Mouse (Mus musculus) lung, postnatal 10 days (tissue): Measurements from ENCODE around the gene Clic6.

Source experiments
- DNase-seq: peaks from one replicate; pipeline ENCODE4 v3.0.0; 2021

Clic6 gene

DNA sequence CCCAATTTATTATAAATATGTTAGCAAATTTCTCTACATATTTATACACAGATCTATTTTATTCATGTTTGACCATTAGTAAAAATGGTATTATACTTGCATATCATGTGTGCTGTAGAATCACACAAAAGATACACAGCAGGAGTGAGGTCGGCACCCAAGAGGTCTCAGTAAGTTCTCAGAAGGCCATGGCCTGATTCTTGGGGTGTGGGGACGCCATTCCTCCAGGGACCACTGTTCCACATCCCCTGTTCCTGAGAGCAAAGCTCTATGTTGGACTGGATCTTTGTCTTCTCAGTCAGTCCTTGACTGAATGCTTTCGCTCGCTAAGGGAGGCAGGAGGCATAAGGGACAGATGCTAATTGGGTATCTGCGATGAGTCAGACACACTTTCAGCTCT is at the start of gene Clic6:
Clic6 (plus strand) TSS at position 301 of the 400 bp plus-strand sequence.
- no peak for DNase-seq

DNA sequence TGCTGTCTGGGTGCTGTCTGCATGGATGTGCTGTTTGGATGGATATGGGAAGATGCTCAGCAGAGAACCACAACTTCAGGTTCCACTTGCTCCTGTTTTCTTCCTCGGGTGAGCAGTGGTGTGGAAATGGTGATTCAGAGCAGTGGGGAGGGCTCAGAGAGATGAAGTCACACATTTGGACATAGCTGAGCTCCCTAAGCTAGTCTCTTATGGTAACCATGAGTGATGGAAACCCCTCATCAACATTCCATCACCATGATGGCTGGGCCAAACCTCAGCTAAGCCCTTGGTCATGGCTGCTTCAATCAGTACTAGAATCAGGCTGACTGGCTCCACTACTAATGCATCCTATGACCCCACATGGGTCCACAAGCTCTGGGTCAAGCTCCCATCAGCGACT is 45.8 kb upstream of the Clic6 start:
- DNase-seq, result no peak

DNA sequence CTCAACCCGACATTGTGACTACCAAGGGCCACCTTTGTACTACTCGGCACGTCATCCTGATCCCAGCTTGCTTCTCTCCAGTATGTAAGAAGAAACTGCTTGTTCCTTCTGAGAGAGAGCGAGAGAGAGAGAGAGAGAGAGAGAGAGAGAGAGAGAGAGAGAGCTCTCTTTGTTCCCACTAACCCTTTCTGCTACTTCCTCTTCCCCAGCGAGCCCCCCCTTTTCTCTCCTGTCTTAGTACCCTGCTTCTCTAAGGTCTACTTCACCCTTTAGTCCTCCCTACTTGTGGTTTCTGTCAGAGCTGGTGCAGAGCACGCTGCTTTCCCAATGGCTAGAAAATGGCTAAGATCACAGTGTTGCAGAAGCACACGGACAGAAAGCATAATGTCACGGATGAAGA is 45.3 kb upstream of the Clic6 start:
- DNase-seq, result no peak

DNA sequence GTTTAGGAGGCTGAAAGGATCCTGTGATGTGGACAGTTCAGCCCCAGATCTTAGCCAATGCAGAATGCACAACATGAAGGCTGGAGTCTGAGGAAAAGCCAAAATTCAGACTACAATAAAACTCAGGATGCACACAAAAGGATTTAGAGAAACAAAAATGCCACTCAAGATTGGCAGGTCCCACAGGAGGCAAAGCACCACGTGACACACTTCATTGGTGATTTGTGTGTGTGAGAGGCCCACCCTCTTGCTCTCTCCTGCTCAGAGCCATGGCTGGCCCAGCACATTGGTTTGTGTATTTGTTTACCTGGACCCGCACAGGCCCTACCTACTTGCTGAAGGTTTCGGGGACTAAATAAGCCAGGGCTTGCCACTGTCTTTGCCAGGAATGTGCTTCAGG is 44.3 kb upstream of the Clic6 start:
- DNase-seq, result no peak

DNA sequence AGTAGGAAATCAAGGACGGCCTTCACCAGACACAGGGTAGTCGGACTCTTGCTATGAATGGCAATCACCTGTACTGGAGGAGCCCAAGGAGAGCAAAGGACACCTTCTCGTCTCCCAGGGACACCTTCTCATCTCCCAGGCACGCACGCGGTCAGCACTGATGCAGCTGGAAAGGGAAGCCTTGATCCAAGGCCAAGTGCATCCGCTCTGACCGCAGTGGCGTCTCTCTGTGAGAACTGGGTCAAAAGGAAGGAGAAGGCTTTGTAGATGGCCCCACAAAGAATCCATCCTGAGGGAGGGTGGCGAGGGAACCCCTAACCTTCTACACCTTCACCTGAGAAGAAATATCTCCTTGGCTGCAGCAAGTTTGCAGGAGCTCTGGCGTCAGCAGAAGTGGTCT is 43.4 kb upstream of the Clic6 start:
- no peak for DNase-seq

DNA sequence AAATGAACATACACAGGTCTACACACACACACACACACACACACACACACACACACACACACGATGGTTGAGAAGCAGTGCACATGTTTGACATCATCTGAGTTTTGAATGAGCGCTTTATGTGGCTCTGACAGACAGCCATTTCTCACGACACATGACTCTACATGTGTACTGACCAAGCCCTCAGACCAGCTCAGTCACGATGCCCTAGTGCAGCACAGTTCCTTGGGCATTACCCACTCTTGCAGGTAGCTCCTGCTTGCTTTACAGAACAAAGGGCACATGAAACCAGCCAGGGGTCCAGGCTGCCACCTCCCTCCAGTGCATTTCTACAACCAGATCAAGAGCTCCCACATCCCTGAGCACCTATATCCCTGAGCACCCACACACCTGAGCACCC is 42.6 kb upstream of the Clic6 start:
- no peak for DNase-seq

DNA sequence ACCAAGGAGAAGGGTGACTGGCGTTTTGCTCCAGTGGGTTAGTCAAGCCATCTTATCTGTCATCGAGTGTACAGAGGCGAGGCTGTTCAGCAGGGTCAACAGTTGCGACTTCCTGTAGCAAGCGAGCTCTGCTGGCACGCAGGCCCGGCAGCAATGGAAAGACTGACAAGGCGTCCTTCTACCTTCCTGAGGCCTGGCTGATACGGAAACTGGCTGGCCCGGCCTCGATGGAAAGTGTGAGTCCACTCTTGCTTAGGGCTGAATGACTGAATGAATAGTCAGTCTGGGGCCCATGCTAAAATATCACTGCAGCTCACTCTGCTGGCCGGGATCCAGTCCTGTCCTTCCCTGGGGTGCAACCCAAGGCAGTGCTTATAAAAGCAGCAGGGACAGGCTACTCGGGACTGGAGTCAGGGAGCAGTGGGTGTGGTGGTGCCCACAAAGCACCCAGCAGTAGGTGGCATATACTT is 41.9 kb upstream of the Clic6 start:
- peak; percentile 81 for DNase-seq

DNA sequence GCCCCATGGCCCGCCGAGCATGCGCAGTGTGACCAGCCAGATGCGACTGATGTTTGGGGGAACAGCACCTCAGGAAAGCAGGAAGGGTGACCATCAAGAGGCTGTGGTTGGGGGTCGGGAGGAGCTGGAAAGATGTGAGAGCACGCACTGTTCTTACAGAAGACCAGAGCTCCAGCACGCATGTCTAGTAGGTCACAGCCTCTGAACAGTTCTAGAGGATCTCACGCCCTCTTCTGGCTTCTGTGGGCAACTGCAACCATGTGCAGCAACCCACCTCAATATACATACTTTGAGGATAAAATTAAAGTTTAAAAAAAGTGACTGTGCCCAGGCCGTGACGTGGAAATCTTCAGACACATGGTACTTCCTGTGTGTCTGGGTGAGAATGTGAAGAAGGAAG is 40.2 kb upstream of the Clic6 start:
- DNase-seq, result peak; percentile 70

DNA sequence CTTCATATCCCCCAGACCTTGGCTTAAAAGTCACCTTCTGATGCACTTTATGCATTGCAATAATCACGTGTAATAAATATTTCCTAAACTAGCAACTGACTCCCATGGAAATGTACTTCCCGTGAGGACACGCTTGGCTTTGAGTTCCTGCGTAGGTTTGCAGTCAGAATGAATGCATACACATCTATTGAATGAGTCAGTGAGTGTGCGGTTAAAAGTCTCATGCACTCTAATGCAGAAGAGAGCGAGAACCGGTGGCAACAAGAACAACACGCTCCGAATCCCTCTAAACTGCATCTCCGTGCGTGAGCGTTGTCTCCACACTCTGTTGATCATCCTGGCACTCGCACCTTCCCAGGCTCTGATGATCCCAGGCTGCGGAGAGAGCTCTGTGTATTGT is 36.5 kb upstream of the Clic6 start:
- DNase-seq, result no peak

DNA sequence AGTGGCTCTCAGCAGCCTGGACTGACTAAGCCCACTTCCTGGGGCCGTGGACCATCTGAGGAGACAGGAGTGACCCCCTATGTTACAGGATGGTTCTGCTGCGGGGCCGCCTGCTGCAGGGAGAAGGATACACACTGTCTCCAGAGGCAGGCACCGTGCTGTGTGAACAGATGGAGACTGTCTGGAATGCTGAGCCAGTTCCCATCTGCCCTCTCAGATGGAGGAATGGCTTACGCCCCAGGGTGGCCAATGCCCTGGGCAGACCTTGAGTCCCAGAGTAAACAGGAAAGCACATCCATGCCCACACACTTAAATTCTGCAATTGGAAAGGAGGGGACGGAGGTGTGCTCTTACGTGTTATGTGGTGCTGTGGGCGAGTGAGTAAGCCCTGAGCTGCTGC is 35.2 kb upstream of the Clic6 start:
- no peak for DNase-seq

DNA sequence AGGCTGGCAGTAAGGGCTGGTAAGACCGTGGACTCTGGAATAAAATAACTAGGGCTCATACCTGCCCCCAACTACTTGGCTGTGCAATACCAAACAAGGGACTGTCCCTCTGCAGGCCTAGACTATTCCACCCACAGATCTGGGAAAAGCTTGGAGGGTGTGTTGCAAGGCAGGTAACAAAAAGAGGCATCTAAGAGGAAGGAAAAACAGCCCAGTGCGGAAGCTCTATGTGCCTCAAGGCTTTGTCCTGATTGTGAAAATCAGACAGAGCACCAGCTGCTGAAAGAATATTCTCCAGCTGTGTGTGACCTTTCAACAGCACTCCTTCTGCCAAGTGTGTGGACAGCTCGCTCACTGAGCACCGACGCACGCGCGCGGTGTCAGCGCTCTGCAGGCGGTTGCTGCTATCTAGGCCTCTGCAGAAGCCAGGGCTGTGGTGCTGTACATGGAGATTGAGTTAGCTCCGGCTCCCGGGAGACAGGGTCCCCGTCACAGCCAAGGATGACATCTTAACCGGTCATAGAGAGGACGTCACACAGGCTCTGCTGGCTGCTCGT is 33.9 kb upstream of the Clic6 start:
- peak; percentile 66 for DNase-seq

DNA sequence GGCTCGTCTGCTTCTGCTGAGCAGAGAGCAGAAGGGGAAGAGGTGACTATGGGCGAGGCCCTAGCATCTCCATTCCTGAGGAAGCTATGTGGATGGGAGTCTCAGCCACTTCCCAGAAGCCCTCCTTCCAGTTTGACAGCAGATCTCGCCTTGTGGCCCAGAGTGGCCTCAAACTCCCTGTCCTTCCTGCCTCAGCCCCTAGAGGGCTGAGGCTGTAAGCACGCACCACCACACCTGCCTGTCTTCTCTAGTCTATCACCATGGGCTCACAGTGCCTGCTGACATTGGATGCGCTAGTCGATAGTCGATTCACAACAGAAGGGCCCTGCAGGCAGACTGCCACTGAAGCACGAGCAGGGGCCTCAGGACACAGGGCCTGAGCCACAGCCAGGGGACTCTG is 32.9 kb upstream of the Clic6 start:
- DNase-seq, result no peak

DNA sequence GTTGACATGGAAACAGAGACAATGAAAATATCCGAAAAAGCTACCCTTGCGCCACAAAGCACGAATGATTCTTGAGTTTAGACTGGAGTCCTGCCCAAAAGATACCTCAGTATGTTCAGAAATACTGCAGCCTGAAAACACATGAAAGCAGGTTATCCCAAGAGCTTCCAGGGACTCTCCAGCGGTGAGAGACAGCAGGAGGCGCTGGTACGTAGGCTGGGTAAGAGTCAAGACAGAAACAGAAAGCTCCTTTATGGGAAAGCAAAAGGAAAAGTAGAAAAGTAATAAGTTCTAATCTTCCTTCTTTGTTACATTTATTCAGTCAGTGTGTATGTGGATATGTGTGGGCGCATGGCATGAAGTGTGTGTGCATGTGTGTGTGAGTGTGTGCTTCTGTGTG is 31.5 kb upstream of the Clic6 start:
- DNase-seq, result no peak

DNA sequence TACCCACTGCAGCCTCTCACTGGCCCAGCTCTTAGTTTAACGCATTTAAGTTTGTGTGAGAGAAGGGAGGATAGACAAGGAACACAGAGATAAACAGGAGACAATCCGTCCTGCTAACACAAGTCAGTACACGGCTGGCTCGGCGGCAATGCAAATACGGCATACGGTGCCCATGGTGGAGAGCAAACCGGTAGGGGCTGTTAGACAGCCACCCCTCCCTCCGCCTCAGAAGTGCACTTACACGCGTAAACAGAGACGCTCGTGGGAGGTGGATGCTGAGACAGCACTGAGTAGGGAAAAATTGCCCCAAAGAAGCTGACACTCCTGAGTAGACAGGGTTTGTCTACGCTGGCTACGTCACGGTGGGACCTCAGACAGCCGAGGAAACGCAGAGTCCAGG is 31.0 kb upstream of the Clic6 start:
- DNase-seq, result no peak

DNA sequence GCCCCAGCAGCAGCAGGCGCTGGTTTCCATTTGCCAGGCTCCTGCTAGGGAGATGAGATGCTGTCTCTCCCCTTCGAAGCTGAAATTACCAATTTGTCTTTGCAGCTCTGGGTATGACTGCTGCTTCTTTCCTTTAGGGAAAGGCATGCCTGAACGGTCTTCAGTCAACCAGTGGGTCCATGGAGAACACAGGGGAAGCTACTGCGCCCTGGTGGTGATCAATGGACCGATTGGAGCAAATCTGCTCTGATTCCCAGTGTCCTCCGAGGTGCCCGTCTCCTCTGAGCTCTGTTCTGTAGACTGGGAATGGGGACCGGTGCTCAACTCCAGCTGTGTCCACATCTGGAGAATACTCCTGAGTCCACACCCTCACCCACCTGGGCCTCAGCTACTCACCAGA is 30.0 kb upstream of the Clic6 start:
- peak; percentile 39 for DNase-seq

DNA sequence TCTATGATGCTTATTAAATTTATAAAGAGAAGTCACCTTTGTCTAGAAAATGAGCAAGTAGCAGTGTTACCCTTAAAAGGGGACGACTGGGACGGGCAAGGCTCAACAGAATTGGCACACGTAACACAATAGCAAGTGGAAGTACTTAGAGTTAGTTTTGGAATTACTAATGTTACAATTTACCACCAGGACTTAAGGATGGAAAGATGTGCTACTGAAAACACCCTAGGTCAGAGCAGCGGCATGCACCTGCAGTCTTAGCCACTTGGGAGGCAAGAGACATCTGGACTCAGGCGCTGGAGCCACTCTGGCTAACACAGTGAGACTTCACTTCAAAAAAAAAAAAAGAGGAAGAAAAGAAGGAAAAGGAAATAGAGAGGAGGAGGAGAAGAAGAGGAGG is 29.6 kb upstream of the Clic6 start:
- DNase-seq, result no peak

DNA sequence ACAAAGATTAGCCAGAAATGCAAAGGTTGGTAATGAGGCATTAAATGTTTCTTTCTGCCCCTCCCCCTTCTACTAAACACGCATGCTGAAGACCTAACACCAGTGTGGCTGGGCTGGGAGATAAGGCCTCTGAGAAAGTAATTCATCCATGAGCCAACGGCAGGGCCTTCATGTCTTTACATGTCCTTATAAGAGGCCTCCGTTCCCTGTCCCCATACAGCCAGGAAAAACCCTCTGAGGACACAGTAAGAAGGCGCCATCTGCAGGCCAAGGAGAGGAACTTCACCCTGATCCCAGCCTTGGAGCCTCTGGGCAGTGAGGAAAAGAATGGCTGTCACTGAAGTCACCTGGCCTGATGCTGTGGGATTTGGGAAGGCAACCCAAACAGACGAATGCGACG is 27.9 kb upstream of the Clic6 start:
- peak; percentile 83 for DNase-seq

DNA sequence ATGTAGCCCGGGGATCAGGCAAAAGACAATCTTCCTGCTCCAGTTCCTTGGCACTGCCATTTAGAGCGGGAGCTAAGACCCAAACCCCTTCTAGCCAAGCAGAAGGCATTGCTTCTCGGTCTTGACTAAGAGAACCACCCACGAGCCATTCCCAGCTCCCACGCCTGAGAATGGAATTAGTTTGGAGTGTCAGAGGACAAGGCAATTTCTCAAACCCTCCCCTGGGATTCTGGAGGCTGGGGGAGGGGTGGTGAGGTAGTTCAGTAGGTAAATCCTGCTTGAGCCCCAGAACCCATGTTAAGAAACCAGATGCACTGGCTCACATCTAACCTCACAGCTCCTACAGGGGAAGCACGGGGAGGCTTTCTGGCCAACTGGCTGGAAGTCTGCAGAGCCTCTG is 24.1 kb upstream of the Clic6 start:
- DNase-seq, result no peak

DNA sequence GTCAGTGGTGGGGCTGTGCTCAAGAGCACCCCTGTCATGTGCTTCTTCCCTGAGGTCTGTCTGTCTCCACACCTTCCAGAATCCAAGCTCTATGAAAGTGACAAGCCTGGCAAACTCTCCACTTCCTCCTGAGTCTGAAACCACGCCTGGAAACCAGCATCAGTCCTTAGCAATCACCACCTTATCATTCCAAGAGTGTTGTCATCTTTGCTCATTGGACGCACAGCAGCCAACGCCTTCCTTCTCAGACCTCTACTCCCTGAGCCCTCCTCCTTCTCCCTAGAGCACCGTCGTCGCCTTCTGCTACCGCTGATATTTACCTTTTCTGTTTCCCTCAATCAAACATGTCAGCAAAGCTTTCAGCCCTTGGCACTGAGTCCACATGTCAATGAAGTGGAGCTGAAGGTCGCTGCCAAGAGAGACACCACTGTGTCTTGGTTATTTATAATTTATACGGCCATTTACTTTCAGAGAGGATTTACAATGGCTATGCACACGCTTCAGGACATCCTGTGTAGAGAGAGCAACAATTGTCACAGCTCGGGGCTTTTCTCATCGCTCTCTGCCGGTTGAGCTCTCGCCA is 21.1 kb upstream of the Clic6 start:
- peak; percentile 49 for DNase-seq

DNA sequence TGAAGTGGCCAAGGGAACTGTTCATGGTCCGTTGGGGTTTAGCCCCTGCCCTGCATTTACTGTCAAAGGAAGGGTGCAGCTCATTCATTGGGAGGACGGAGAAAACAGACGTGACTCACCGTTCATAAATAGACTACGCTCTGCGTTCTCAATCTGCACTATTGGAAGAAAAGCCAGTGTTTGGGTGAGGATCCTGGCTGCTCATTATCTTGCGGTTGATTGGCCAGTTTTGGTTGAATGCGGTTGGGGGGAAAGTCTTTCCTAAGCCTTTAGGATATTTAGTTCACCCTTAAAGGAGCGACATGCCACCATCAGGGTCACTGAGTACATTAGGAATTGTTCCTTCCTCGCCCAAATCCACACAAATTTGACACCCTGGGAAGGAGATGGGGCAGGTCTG is 20.3 kb upstream of the Clic6 start:
- DNase-seq, result no peak

DNA sequence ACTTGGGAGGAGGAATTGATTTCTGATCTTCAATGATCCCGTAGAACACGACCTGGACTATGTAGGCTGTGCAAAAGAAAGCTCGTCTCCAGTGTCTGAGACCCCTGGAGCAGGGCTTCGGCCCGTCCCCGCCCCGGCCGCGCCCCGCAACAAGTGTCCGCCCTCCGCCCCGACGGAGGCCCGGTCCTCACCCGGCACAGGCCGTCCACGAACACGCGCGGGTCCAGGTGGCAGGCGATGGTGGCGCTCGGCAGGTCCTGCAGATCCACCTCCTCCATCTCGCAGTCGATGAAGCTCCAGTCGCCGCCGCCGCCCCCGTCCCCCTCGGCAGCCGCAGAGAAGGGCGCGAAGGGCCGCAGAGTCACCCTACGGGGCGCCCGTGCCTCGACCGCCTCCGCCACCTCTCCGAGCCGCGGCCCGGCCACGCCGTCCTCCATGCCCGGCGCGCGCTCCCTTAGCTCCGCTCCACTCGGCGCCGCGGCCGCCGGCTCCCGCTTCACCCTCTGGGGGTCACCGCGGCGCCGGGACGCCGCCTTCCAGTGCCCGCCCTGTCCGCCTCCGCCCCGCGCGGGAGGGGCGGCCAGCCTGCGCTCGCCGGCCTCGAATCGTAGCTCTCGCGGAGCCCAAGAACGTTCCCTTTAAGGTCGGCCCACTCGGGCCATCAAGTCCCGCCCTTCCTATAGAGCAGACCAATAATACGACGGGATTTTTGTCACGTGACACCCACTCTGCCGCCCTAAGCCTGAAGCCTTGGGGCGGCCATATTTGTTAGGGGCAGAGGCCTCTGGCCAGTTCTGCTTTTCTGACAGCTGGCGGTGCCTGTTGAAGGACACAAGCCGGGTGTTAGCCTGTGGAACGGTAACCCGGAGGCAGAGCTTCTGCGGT is 19.7 kb upstream of the Clic6 start:
- DNase-seq, result peak; percentile 98

DNA sequence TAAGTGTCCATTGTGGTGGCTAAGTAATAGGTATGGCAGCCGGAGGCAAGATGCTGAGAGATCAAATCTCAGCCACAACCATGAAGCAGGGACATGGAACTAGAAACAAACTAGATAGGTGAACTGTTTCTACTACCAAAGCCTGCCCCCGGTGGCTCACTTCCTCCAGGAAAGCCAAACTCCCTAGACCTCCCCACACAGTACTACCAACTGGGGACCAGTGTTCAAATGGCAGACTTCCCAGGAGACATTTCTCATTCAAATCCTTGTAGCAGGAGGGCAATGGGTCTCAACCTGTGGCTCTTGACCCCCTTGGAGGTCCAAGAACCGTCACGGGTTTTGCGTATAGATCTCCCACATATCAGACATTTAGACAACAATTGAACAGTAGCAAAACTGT is 18.5 kb upstream of the Clic6 start:
- DNase-seq, result no peak

DNA sequence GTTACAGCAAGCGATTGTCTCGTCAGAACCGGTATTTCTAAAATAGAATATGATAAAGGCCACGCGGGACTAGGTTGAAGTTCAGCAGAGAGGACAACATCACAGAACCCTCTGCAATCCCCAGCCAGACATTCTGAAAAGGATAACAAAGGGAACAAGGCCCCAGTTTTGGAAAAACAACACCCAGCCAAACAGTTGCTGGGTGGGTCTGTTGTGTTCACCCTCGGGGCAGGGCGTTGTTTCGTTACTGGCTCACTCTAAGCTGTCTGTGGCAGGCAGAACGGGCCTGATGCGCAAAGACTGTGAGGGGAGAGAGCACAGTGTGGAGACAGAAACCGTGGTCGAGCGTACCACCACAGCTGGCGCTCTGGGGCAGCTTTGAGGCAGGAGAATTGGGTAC is 17.1 kb upstream of the Clic6 start:
- DNase-seq, result no peak

DNA sequence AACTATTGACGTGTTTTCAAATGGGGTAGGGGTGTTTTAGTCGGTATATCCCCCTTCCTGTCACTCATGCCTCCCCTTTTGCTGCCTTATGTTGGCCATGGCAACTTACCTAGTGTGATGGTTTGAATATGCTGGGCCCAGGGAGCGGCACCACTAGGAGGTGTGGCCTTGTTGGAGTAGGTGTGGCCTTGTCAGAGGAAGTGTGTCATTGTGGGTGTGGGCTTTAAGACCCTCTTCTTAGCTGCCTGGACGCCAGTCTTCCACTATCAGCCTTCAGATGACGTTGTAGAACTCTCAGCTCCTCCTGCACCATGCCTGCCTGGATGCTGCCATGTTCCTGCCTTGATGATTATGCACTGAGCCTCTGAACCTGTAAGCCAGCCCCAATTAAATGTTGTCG is 14.8 kb upstream of the Clic6 start, which contains the start of gene Rcan1:
Rcan1 (minus strand) TSS at position 162 of the 400 bp plus-strand sequence.
- no peak for DNase-seq
